Mouse (Mus musculus) cortical plate, adult 2 months (tissue): ENCODE results near the gene Opn1sw. TPM values are rescaled to one million over a fixed set of nuclear protein-coding genes. Genes with fewer than 3 reads are reported as not detected.
"Not testable (repeated sequence)": the region's sequence is repeated elsewhere in the genome, so short reads cannot be mapped to it uniquely, and the experiment has no call there.

ENCODE experiments used
- H3K27ac ChIP-seq: fragments of 200-500 bp; 2 replicates; pipeline ENCODE4 v1.5.1; 2012; ENCODE audit warnings: low read length, control low read depth, inconsistent platforms; ENCODE audit not compliant: insufficient read depth
- H3K4me1 ChIP-seq: fragments of 200-500 bp; 2 replicates; pipeline ENCODE4 v1.6.1; 2011; ENCODE audit warnings: low read length; ENCODE audit not compliant: control insufficient read depth, insufficient read depth
- H3K4me3 ChIP-seq: fragments of 200-500 bp; 2 replicates; pipeline ENCODE4 v1.5.1; 2011; ENCODE audit warnings: mild to moderate bottlenecking, low read length, control low read depth; ENCODE audit not compliant: insufficient read depth
- CTCF ChIP-seq: fragments of 200-500 bp; IDR thresholded peaks from 2 replicates; pipeline ENCODE4 v1.5.1; 2011; ENCODE audit warnings: mild to moderate bottlenecking, control low read depth, low read length; ENCODE audit not compliant: insufficient read depth; ENCODE audit errors: extremely low read depth
- POLR2A ChIP-seq: fragments of 200-500 bp; IDR thresholded peaks from 2 replicates; pipeline ENCODE4 v1.6.1; 2011; ENCODE audit warnings: mild to moderate bottlenecking, low read length, control low read depth; ENCODE audit not compliant: insufficient read depth; ENCODE audit errors: extremely low read depth
- polyA plus RNA-seq: library from polyadenylated mRNA; depleted of rRNA; stranded (reverse); fragments of >200 nt; gene quantifications from 2 replicates; pipeline ENCODE4 v1.2.3, GENCODE M21; 2012; rRNA removed

The Opn1sw gene
- polyA plus RNA-seq, 1 experiment = 0.42 TPM

- TF ChIP-seq POLR2A = peak; percentile 91
- no peak for TF ChIP-seq CTCF
- peak within 1 kb of the TSS; percentile 59 for H3K27ac ChIP-seq
- peaks cover under 1% of the 10 kb centered on the region; the same call in 1 of the 2 replicates for H3K4me1 ChIP-seq
- peak within 1 kb of the TSS; percentile 93 for H3K4me3 ChIP-seq
These were observed 40.5 kb downstream of the Opn1sw start, which contains the start of gene Calu for GRCm38 (mm10) chr6:29347665-29348370. TSS of gene Calu (plus strand) at chr6:29348069.

DNA sequence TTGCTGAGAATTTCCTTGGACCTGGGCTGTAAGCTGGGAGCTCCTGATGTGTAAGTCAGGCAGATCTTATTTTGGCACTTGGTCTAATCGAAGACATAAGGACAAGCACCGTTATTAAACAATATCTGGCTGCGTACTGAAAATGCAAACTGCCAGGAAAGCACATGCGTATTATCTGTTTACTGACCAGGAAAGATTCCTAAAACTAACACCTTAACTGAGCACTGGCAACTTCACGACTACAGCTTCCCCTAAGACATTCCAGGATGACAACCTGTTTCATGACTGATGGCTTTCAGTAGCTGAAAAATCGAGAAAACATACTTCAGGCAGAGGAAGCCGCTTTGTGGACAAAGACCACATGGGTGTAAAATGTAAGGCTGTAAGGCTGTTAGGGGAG is 41.1 kb downstream of the Opn1sw start:
- H3K4me3 ChIP-seq = peak overlapping the region; percentile 93
- peak overlapping the region; percentile 49 for H3K27ac ChIP-seq
- no peak for TF ChIP-seq CTCF
- no peak for TF ChIP-seq POLR2A
- no peaks in the 10 kb centered on the region for H3K4me1 ChIP-seq

GRCm38 (mm10) chr6:29346512-29346911 is 41.8 kb downstream of the Opn1sw start:
- H3K4me1 ChIP-seq, H3K27ac ChIP-seq, H3K4me3 ChIP-seq: not testable (repeated sequence)

DNA sequence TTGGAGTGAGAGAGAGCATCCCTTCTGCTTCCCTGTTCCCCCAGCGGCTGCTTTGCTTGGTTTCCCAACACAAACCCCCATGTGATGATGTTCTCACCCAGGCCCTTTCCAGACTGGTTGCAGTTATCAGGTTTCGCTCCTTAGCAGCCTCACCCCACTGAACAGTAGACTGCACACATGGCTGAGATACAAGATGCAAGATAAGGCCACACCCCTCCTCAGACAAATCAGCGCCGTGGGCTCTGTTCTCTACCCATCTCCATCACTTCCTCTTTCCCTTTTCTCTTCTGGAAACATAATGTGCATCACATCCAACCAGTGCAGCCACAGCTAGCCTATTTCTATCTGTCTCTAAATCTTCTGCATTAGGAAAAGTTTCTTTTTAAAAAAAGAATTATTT is 58.8 kb downstream of the Opn1sw start:
- H3K4me3 ChIP-seq = no peak overlapping the region
- TF ChIP-seq CTCF = no peak
- TF ChIP-seq POLR2A = no peak
- no peak overlapping the region for H3K27ac ChIP-seq
- H3K4me1 ChIP-seq = no peaks in the 10 kb centered on the region

- TF ChIP-seq CTCF (no peak), POLR2A (no peak)
- Histone ChIP-seq H3K4me3 (no peak overlapping the region), H3K4me1 (no peaks in the 10 kb centered on the region), H3K27ac (no peak overlapping the region)
These were observed 61.3 kb downstream of the Opn1sw start for GRCm38 (mm10) chr6:29326961-29327360.

Other genes with a start within 250 kb of the Opn1sw start
- 55.8 and 57.5 TPM in 2 replicates for gene Rbm28, start 223.5 kb downstream of the Opn1sw start, polyA plus RNA-seq
- gene Prrt4, start 208.9 kb downstream of the Opn1sw start, polyA plus RNA-seq = 2.6 and 3.2 TPM in 2 replicates
- 64.4 and 65.6 TPM in 2 replicates for gene Impdh1, start 172.1 kb downstream of the Opn1sw start, polyA plus RNA-seq
- 12.3 and 12.9 TPM in 2 replicates for gene Hilpda, start 116.0 kb downstream of the Opn1sw start, polyA plus RNA-seq
- gene Fam71f2, start 108.9 kb downstream of the Opn1sw start, polyA plus RNA-seq = 1.7 and 3.0 TPM in 2 replicates
- not detected in 2 replicates for gene Fam71f1, start 69.3 kb downstream of the Opn1sw start, polyA plus RNA-seq
- gene Calu, start 40.4 kb downstream of the Opn1sw start, polyA plus RNA-seq = 61.8 and 67.4 TPM in 2 replicates
- gene Ccdc136, start 7.8 kb upstream of the Opn1sw start, polyA plus RNA-seq = 148 and 150 TPM in 2 replicates
- 0.54 and 0.55 TPM in 2 replicates for gene Flnc, start 44.8 kb upstream of the Opn1sw start, polyA plus RNA-seq
- 403 and 411 TPM in 2 replicates for gene Atp6v1f, start 79.2 kb upstream of the Opn1sw start, polyA plus RNA-seq
- 0.17 TPM in 1 of 2 replicates, not detected in the other for gene Atp6v1fnb, start 83.0 kb upstream of the Opn1sw start, polyA plus RNA-seq
- 4.1 and 4.6 TPM in 2 replicates for gene Kcp, start 119.5 kb upstream of the Opn1sw start, polyA plus RNA-seq
- gene Irf5, start 138.2 kb upstream of the Opn1sw start, polyA plus RNA-seq = 5.2 and 6.1 TPM in 2 replicates
- 51.0 and 52.4 TPM in 2 replicates for gene Tnpo3, start 221.4 kb upstream of the Opn1sw start, polyA plus RNA-seq